Mouse (Mus musculus) G1E (cell line): ENCODE data around the gene Car7. TPM values are rescaled to one million over a fixed set of nuclear protein-coding genes. Genes with fewer than 3 reads are reported as not detected.

ENCODE experiments used
- ATAC-seq: 2 replicates; pipeline ENCODE4 v1.8.0; 2016; ENCODE audit warnings: mild to moderate bottlenecking; ENCODE audit not compliant: insufficient number of reproducible peaks, poor library complexity, low FRiP score, severe bottlenecking; ENCODE audit errors: extremely low read depth
- DNase-seq: peaks from one replicate; pipeline ENCODE4 v3.0.0; 2012; ENCODE audit warnings: low spot score
- H3K27me3 ChIP-seq: 2 replicates; pipeline ENCODE4 v1.6.1; 2012; ENCODE audit warnings: mild to moderate bottlenecking, low read length, inconsistent platforms; ENCODE audit not compliant: insufficient read depth
- H3K36me3 ChIP-seq: replicated peaks from 2 replicates; pipeline ENCODE3; 2012; ENCODE audit warnings: mild to moderate bottlenecking, inconsistent platforms
- H3K4me1 ChIP-seq: 2 replicates; pipeline ENCODE4 v1.6.1; 2012; ENCODE audit warnings: low read depth, low read length, inconsistent platforms, mixed read lengths; ENCODE audit not compliant: insufficient read depth
- H3K4me3 ChIP-seq: 2 replicates; pipeline ENCODE4 v1.5.1; 2012; ENCODE audit warnings: low read depth, mild to moderate bottlenecking, inconsistent platforms, low read length, moderate library complexity, mixed read lengths
- H3K9me3 ChIP-seq: replicated peaks from 2 replicates; pipeline ENCODE4 v1.6.1; 2012; ENCODE audit warnings: inconsistent platforms
- CTCF ChIP-seq: IDR thresholded peaks from 2 replicates; pipeline ENCODE4 v1.5.1; 2012; ENCODE audit warnings: low read depth, low read length, inconsistent platforms, mixed read lengths
- GATA1 ChIP-seq: IDR thresholded peaks from 2 replicates; pipeline ENCODE4 v1.6.1; 2012; ENCODE audit warnings: borderline replicate concordance, low read length, inconsistent platforms, mixed read lengths
- GATA2 ChIP-seq: IDR thresholded peaks from 2 replicates; pipeline ENCODE4 v1.6.1; 2012; ENCODE audit warnings: low read depth, low read length, inconsistent platforms, borderline replicate concordance
- POLR2AphosphoS5 ChIP-seq: IDR thresholded peaks from 2 replicates; pipeline ENCODE4 v1.6.1; 2012; ENCODE audit warnings: low read depth, low read length, inconsistent platforms; ENCODE audit not compliant: insufficient replicate concordance
- TAL1 ChIP-seq: conservative IDR thresholded peaks from 2 replicates; pipeline ENCODE4 v1.6.1; 2012; ENCODE audit warnings: low read depth, low read length, inconsistent platforms, mixed read lengths
- polyA plus RNA-seq: library from polyadenylated mRNA; stranded (reverse); fragments of >175 nt; gene quantifications from 2 replicates; pipeline ENCODE4 v1.2.3, GENCODE M21; 2012
- total RNA-seq, 2 experiments: library from RNA; stranded (forward) in 1 of 2; stranded (reverse) in 1 of 2; fragments of 200-1000 nt in 1 of 2; fragments of >200 nt in 1 of 2; fragmentation: Nextera tagmentation in 1 of 2; gene quantifications; 2 replicates each; pipeline ENCODE4 v1.2.3; 2014 to 2017

The Car7 gene
- total and polyA plus RNA-seq, 3 experiments = 0.29 to 3.4 (median 0.76) TPM

DNA sequence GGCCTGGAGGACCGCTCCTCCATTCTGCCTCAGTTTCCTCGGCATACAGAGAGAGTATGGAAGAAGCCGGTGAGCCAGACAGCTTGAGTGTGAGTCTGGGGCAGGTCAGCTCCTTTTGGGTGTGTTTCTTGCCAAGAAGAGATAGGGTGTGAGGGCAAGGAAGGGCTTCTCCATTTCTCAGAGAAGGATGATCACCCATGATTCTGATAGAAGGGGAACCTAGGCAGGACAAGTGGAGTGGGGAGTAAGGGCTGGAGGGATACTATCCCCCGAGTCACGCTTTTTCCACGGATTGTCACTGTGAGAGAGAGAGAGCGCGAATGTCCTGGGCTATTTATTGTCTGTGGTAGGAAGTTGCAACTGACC, 7.0 kb downstream of the Car7 start:
- Histone ChIP-seq H3K36me3 (no peaks in the 10 kb centered on the region), H3K4me1 (no peaks in the 10 kb centered on the region; the same call in 1 of the 2 replicates), H3K27me3 (peaks cover 45% of the 10 kb centered on the region), H3K9me3 (no peaks in the 10 kb centered on the region), H3K4me3 (no peak overlapping the region)
- DNase-seq = no peak
- TF ChIP-seq GATA2 (no peak), TAL1 (no peak), GATA1 (no peak), CTCF (no peak), POLR2AphosphoS5 (no peak)
- no peak for ATAC-seq

GRCm38 (mm10) chr8:104542160-104542559, 7.7 kb downstream of the Car7 start:
- Histone ChIP-seq H3K27me3 (peaks cover 45% of the 10 kb centered on the region), H3K4me3 (no peak overlapping the region), H3K36me3 (no peaks in the 10 kb centered on the region), H3K9me3 (no peaks in the 10 kb centered on the region), H3K4me1 (no peaks in the 10 kb centered on the region; the same call in 1 of the 2 replicates)
- ATAC-seq (no peak), DNase-seq (no peak)
- no peak for TF ChIP-seq GATA2
- no peak for TF ChIP-seq CTCF
- TF ChIP-seq POLR2AphosphoS5 = no peak
- TF ChIP-seq TAL1 = no peak
- no peak for TF ChIP-seq GATA1

DNA sequence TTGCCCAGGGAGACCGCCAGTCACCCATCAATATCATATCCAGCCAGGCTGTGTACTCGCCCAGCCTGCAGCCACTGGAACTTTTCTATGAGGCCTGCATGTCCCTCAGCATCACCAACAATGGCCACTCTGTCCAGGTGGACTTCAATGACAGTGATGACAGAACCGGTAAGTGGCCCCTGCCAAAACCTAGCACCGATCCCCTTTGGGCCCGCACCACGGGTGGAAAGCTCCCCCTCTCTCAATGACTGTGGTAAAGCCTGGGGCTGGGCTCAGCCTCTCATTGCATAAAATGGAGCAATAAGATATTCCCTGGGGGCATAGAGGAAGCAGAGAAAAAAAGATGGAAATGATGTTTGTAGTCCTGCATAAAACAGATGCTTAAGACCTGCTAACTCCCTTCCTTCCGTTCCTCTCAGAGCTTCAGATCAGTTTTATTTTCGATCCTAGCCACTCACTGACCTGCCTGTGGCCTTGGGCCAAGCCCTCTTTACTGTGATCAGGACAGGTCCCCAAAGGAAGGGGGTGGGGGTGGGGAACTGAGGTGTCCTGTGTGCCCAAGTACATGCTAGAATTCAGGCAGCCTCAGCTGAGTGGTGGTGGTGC, 9.1 kb downstream of the Car7 start:
- Histone ChIP-seq H3K36me3 (no peaks in the 10 kb centered on the region), H3K9me3 (no peaks in the 10 kb centered on the region), H3K4me3 (no peak overlapping the region), H3K4me1 (no peaks in the 10 kb centered on the region; the same call in 1 of the 2 replicates), H3K27me3 (peaks cover 45% of the 10 kb centered on the region)
- ATAC-seq (no peak), DNase-seq (no peak)
- TF ChIP-seq GATA2 (no peak), GATA1 (no peak), POLR2AphosphoS5 (no peak), CTCF (no peak), TAL1 (no peak)

DNA sequence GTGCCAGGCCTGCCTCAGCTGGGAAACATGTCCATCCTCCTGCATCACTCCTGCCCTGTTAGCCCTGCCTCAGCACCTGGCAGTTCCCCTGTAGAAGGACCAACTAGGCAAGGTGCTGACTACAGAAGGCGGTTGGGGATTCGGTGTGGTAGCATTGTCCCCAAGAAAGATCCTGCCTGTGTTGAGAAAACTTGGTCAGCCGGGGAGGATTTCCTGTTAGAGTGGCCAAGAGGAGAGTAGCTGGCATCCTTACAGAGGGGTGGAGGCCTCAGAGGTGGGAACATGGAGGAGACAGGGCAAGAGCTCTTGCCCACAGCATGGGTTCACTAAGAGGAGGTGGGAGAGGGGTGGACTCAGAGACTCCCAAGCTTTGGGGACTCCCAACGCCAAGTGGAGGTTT, 20.7 kb downstream of the Car7 start:
- Histone ChIP-seq H3K27me3 (peaks cover 10% of the 10 kb centered on the region), H3K36me3 (no peaks in the 10 kb centered on the region), H3K9me3 (no peaks in the 10 kb centered on the region), H3K4me3 (no peak overlapping the region), H3K4me1 (no peaks in the 10 kb centered on the region)
- DNase-seq (no peak), ATAC-seq (no peak)
- no peak for TF ChIP-seq TAL1
- TF ChIP-seq CTCF = no peak
- no peak for TF ChIP-seq GATA1
- no peak for TF ChIP-seq POLR2AphosphoS5
- TF ChIP-seq GATA2 = no peak

DNA sequence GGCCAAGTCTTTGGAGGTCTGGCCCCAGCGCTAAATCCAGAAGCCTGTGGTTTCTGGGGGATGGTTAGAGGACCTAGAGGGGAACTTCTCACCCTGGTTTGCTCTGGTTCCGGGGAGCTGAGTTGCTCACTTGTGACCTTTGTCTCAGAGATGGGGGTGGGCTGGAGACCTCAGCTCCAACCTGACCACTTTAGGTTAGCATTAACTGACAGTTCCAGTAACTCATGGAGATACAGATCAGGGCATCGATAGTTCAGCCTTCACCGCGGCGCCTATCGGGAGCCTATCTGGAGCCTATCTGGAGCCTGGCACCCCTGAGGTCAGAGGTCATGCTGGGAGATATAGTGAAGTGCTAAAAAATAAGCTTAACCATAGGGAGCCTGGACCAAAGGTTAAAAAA, 22.7 kb downstream of the Car7 start:
- DNase-seq = no peak
- peaks cover 8% of the 10 kb centered on the region; the same call in 1 of the 2 replicates for H3K27me3 ChIP-seq
- TF ChIP-seq POLR2AphosphoS5 = no peak
- no peak for TF ChIP-seq TAL1
- no peak for TF ChIP-seq GATA2
- TF ChIP-seq GATA1 = no peak
- TF ChIP-seq CTCF = no peak
- no peak overlapping the region for H3K4me3 ChIP-seq
- no peak for ATAC-seq
- no peaks in the 10 kb centered on the region for H3K36me3 ChIP-seq
- no peaks in the 10 kb centered on the region for H3K4me1 ChIP-seq
- no peaks in the 10 kb centered on the region for H3K9me3 ChIP-seq

- H3K9me3 ChIP-seq = no peaks in the 10 kb centered on the region
- no peak overlapping the region for H3K4me3 ChIP-seq
- H3K4me1 ChIP-seq = peaks cover 7% of the 10 kb centered on the region; the same call in 1 of the 2 replicates
- peaks cover 7% of the 10 kb centered on the region; the same call in 1 of the 2 replicates for H3K27me3 ChIP-seq
- no peaks in the 10 kb centered on the region for H3K36me3 ChIP-seq
- no peak for DNase-seq
- TF ChIP-seq GATA1 = no peak
- TF ChIP-seq GATA2 = no peak
- no peak for TF ChIP-seq CTCF
- TF ChIP-seq TAL1 = no peak
- no peak for TF ChIP-seq POLR2AphosphoS5
- no peak for ATAC-seq
These were observed 26.2 kb downstream of the Car7 start for GRCm38 (mm10) chr8:104560731-104561130.
